Mouse (Mus musculus): ENCODE measurements around the gene Vmn1r57. TPM values are rescaled to one million over a fixed set of nuclear protein-coding genes. Genes with fewer than 3 reads are reported as not detected.
"Not testable (repeated sequence)": the region's sequence is repeated elsewhere in the genome, so short reads cannot be mapped to it uniquely, and the experiment has no call there.

Gene Vmn1r57
- polyA plus RNA-seq (2014; fragmentation: Nextera tagmentation; extraction: Ambion mirVana) = not detected in 2 replicates

DNA sequence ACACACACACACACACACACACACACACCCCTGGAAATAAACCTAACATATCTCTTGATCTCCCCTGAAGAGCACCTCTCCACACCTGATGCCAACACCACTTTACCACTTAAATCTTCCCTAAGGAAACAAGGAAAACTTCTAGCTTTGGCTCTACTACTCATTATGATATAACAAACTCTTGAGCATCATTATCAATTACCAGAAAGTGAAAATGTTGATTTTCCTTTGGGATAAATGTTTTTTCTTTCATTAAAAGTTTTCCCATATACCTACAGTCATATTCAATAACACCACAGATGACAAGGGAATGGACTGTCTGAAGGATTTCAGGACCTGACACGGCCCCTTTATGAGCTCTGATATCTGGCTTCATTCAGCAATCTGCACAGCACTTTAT, at the start of gene Vmn1r57:
Gene Vmn1r57, plus strand, starts transcription at position 301 of the 400 bp plus-strand sequence.
- not testable (repeated sequence) for ATAC-seq; H3K27me3 ChIP-seq (replicated peaks; ENCODE audit: control insufficient read depth, insufficient read depth, low read length); H3K36me3 ChIP-seq (ENCODE audit: control insufficient read depth, insufficient read depth, low read length); H3K4me3 ChIP-seq (ENCODE audit: low read depth, low read length); H3K4me1 ChIP-seq (ENCODE audit: control insufficient read depth, insufficient read depth, low read length); H3K4me2 ChIP-seq (ENCODE audit: low read length); H3K9ac ChIP-seq (ENCODE audit: low read length); H3K27ac ChIP-seq (ENCODE audit: low read depth, low read length); H3K9me3 ChIP-seq (replicated peaks; ENCODE audit: control insufficient read depth, low read length); DNase-seq (ENCODE audit: low spot score)
- WGBS = 61% methylated on average over 1 of the region's 1 CpGs

GRCm38 (mm10) chr7:5196647-5197046, 21.6 kb upstream of the Vmn1r57 start, which contains the start of gene Vmn1r56:
Vmn1r56 (minus strand) TSS chr7:5196747.
- not testable (repeated sequence) for ATAC-seq; H3K36me3 ChIP-seq (ENCODE audit: control insufficient read depth, insufficient read depth, low read length); H3K9me3 ChIP-seq (replicated peaks; ENCODE audit: control insufficient read depth, low read length); H3K27me3 ChIP-seq (replicated peaks; ENCODE audit: control insufficient read depth, insufficient read depth, low read length); DNase-seq (ENCODE audit: low spot score); H3K9ac ChIP-seq (ENCODE audit: low read length); H3K4me2 ChIP-seq (ENCODE audit: low read length); H3K27ac ChIP-seq (ENCODE audit: low read depth, low read length); H3K4me3 ChIP-seq (ENCODE audit: low read depth, low read length); H3K4me1 ChIP-seq (ENCODE audit: control insufficient read depth, insufficient read depth, low read length)

DNA sequence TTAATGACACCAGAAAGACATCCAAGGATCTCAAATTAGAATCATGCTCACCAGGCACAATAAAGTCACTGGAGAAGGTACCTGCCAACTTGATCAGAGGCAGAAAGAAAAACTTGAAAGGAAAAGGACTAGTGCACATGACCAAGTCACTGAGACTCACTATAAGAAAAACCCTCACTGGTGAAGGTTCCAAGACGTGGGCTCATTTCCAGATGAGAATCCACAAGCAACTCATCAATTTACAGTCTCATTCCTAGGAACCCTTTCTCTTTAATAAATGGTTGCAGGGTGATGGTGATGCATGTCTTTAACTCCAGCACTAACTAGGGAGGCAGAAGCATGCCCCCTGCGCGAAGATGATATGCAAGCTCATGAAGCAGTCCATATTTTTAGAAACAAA, 44.8 kb downstream of the Vmn1r57 start:
- Histone ChIP-seq H3K9ac (ENCODE audit: low read length) (no peak overlapping the region), H3K27ac (ENCODE audit: low read depth, low read length) (no peak overlapping the region), H3K27me3 (replicated peaks; ENCODE audit: control insufficient read depth, insufficient read depth, low read length) (no peaks in the 10 kb centered on the region), H3K9me3 (replicated peaks; ENCODE audit: control insufficient read depth, low read length) (0 out of 2 replicates have a peak, but pooled peaks cover 2% of the 10 kb centered on the region), H3K36me3 (ENCODE audit: control insufficient read depth, insufficient read depth, low read length) (no peaks in the 10 kb centered on the region), H3K4me3 (ENCODE audit: low read depth, low read length) (no peak overlapping the region), H3K4me2 (ENCODE audit: low read length) (no peak overlapping the region), H3K4me1 (ENCODE audit: control insufficient read depth, insufficient read depth, low read length) (no peaks in the 10 kb centered on the region)
- DNase-seq (ENCODE audit: low spot score) (no peak), ATAC-seq (no peak)
- WGBS = 89% methylated on average over 3 of the region's 3 CpGs

Other genes with a start within 250 kb of the Vmn1r57 start
- 0.39 and 0.42 TPM in 2 replicates for gene Sbk3, start 247.3 kb upstream of the Vmn1r57 start, polyA plus RNA-seq (2014; fragmentation: Nextera tagmentation; extraction: Ambion mirVana)
- gene Zfp579, start 222.3 kb upstream of the Vmn1r57 start, polyA plus RNA-seq (2014; fragmentation: Nextera tagmentation; extraction: Ambion mirVana) = 37.9 and 52.9 TPM in 2 replicates
- gene Zfp524, start 204.1 kb upstream of the Vmn1r57 start, polyA plus RNA-seq (2014; fragmentation: Nextera tagmentation; extraction: Ambion mirVana) = 11.3 and 13.5 TPM in 2 replicates
- 34.3 and 42.8 TPM in 2 replicates for gene Fiz1, start 203.8 kb upstream of the Vmn1r57 start, polyA plus RNA-seq (2014; fragmentation: Nextera tagmentation; extraction: Ambion mirVana)
- 0.59 and 1.9 TPM in 2 replicates for gene Gm44973, start 203.0 kb upstream of the Vmn1r57 start, polyA plus RNA-seq (2014; fragmentation: Nextera tagmentation; extraction: Ambion mirVana)
- 5.4 and 5.9 TPM in 2 replicates for gene Zfp865, start 198.1 kb upstream of the Vmn1r57 start, polyA plus RNA-seq (2014; fragmentation: Nextera tagmentation; extraction: Ambion mirVana)
- gene Ccdc106, start 197.9 kb upstream of the Vmn1r57 start, polyA plus RNA-seq (2014; fragmentation: Nextera tagmentation; extraction: Ambion mirVana) = 36.1 and 45.5 TPM in 2 replicates
- gene 4632433K11Rik, start 184.4 kb upstream of the Vmn1r57 start, polyA plus RNA-seq (2014; fragmentation: Nextera tagmentation; extraction: Ambion mirVana) = not detected in 2 replicates
- gene Zfp784, start 180.0 kb upstream of the Vmn1r57 start, polyA plus RNA-seq (2014; fragmentation: Nextera tagmentation; extraction: Ambion mirVana) = 6.2 and 6.3 TPM in 2 replicates
- 54.5 and 64.9 TPM in 2 replicates for gene Zfp580, start 167.0 kb upstream of the Vmn1r57 start, polyA plus RNA-seq (2014; fragmentation: Nextera tagmentation; extraction: Ambion mirVana)
- gene U2af2, start 156.3 kb upstream of the Vmn1r57 start, polyA plus RNA-seq (2014; fragmentation: Nextera tagmentation; extraction: Ambion mirVana) = 124 and 133 TPM in 2 replicates
- gene Epn1, start 138.3 kb upstream of the Vmn1r57 start, polyA plus RNA-seq (2014; fragmentation: Nextera tagmentation; extraction: Ambion mirVana) = 71.3 and 89.0 TPM in 2 replicates
- not detected in 2 replicates for gene Rfpl4, start 101.5 kb upstream of the Vmn1r57 start, polyA plus RNA-seq (2014; fragmentation: Nextera tagmentation; extraction: Ambion mirVana)
- 0.29 and 0.38 TPM in 2 replicates for gene Rasl2-9, start 92.5 kb upstream of the Vmn1r57 start, polyA plus RNA-seq (2014; fragmentation: Nextera tagmentation; extraction: Ambion mirVana)
- not detected in 2 replicates for gene Vmn1r55, start 68.8 kb upstream of the Vmn1r57 start, polyA plus RNA-seq (2014; fragmentation: Nextera tagmentation; extraction: Ambion mirVana)
- not detected in 2 replicates for gene Vmn1r56, start 21.7 kb upstream of the Vmn1r57 start, polyA plus RNA-seq (2014; fragmentation: Nextera tagmentation; extraction: Ambion mirVana)
- gene Gm5065, start 132.0 kb downstream of the Vmn1r57 start, polyA plus RNA-seq (2014; fragmentation: Nextera tagmentation; extraction: Ambion mirVana) = not detected in 2 replicates
- gene Nlrp2, start 132.5 kb downstream of the Vmn1r57 start, polyA plus RNA-seq (2014; fragmentation: Nextera tagmentation; extraction: Ambion mirVana) = not detected in 2 replicates
- not detected in 2 replicates for gene Vmn1r58, start 194.9 kb downstream of the Vmn1r57 start, polyA plus RNA-seq (2014; fragmentation: Nextera tagmentation; extraction: Ambion mirVana)
- gene Vmn1r59, start 238.3 kb downstream of the Vmn1r57 start, polyA plus RNA-seq (2014; fragmentation: Nextera tagmentation; extraction: Ambion mirVana) = not detected in 2 replicates